Mouse (Mus musculus): ENCODE data around the gene Wdr6. TPM values are rescaled to one million over a fixed set of nuclear protein-coding genes. Genes with fewer than 3 reads are reported as not detected.

Wdr6 gene
- polyA plus RNA-seq, 1 experiment = 36.0 TPM

GRCm38 (mm10) chr9:108568511-108568921 lies 10.0 kb downstream of the Wdr6 start:
- no peak for DNase-seq (ENCODE audit: low read depth in 1 of 2, low spot score in 2 of 2)
- Histone ChIP-seq H3K36me3 (ENCODE audit: control insufficient read depth, insufficient read depth, low read length) (peaks cover 19% of the 10 kb centered on the region), H3K4me3 (ENCODE audit: extremely low read depth, insufficient read depth, insufficient read length) (peak overlapping the region; percentile 88), H3K27ac (ENCODE audit: insufficient read depth, low read length) (peak overlapping the region; percentile 87), H3K4me1 (ENCODE audit: control insufficient read depth, insufficient read depth, insufficient read length) (peaks cover 15% of the 10 kb centered on the region), H3K27me3 (ENCODE audit: control insufficient read depth, insufficient read depth, low read length) (no peaks in the 10 kb centered on the region)
- 33% methylated on average over 17 of the region's 17 CpGs for WGBS
- TF ChIP-seq POLR2A (IDR thresholded peaks at IDR 0.05; ENCODE audit: low read depth, low read length) (no peak), CTCF (IDR thresholded peaks at IDR 0.05; ENCODE audit: extremely low read depth, insufficient read depth, insufficient read length, insufficient replicate concordance) (no peak)

DNA sequence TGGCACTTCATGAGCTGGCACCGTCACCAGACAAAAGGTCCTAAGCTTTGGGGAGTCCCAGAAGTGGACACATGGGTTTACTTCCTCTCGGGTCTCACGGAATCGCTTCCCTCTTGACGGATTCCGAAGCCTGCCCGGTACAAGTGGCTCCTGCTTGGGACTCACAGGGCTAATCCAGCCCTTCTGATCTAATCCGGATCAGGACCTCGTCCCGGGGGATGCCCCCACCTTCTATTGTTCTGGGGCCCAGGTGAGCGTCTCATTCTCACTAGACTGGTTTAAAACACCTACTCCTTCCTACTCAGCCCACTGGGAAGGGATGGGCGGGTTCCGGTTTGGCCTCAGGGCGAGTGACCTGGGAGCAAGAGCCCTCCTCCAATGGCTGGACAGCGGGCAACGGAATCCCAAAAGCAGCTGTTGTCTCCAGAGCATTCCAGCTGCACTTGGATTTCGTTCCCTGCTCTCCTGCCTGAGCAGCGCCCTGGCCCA lies 10.6 kb downstream of the Wdr6 start:
- H3K36me3 ChIP-seq (ENCODE audit: control insufficient read depth, insufficient read depth, low read length) = peaks cover 18% of the 10 kb centered on the region
- 4% methylated on average over 18 of the region's 18 CpGs for WGBS

DNA sequence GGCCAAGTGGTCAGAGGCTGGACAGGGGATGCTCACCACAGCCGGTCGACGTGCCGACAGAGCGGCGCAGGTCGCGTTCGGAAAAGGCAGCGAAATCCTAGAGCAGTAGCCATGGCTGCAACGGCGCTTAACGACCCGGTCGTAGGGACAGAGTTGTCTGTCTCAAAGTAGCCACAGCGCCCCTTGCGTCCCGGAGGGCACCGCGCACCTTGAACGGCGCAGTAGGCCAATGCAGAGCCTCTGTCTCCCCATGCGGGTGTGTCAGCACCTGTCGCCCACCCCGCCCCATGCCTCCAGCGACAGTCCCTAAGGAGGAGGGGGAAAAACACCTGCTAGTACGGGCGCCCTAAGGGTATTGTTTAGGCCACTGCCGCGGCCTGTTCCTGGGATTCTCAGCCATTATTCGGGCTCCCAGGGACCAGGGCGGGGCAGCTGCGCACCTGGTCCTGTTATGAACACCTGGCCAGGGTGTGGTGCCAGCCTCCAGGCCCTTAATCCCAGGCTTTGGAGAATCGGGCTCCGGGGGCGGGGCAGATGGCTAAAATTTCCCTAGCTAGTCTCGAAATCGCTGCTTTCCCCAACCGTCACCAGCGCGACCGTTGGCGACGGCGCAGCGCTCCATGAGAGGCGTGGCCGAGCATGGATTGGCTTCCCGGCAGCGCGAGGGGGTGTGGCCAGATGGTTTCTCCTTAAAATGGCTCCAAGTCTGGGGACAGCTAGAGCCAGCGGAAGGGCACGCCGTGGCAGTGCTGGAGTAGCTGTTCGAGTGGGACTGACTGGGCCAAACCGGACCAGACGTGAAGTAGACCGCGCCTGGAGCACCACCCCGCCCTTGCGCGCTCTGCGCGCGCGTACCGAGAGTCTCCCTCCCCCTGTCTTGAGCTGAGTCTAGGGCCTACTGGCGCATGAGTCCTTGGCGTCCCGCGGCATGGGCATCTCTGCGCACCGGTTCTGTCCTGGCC lies 11.4 kb downstream of the Wdr6 start, which contains the start of gene Ndufaf3:
Gene Ndufaf3, minus strand, starts transcription at position 620 of the 962 bp plus-strand sequence.
- peak; percentile 98 for TF ChIP-seq POLR2A (IDR thresholded peaks at IDR 0.05; ENCODE audit: low read depth, low read length)
- peak; percentile 94 for TF ChIP-seq CTCF (IDR thresholded peaks at IDR 0.05; ENCODE audit: extremely low read depth, insufficient read depth, insufficient read length, insufficient replicate concordance)
- peaks cover 15% of the 10 kb centered on the region for H3K4me1 ChIP-seq (ENCODE audit: control insufficient read depth, insufficient read depth, insufficient read length)
- DNase-seq (ENCODE audit: low read depth in 1 of 2, low spot score in 2 of 2) = peak; percentile 87 to 97
- H3K4me3 ChIP-seq (ENCODE audit: extremely low read depth, insufficient read depth, insufficient read length) = peak within 1 kb of the TSS; percentile 88
- H3K27me3 ChIP-seq (ENCODE audit: control insufficient read depth, insufficient read depth, low read length) = no peaks in the 10 kb centered on the region
- H3K36me3 ChIP-seq (ENCODE audit: control insufficient read depth, insufficient read depth, low read length) = peaks cover 17% of the 10 kb centered on the region
- under 1% methylated on average over 73 of the region's 73 CpGs for WGBS
- H3K27ac ChIP-seq (ENCODE audit: insufficient read depth, low read length) = peak within 1 kb of the TSS; percentile 87

More for the DNA sequence above, 10.6 kb downstream of the Wdr6 start:
- H3K27ac ChIP-seq (ENCODE audit: insufficient read depth, low read length) = peak overlapping the region; percentile 87
- DNase-seq (ENCODE audit: low read depth in 1 of 2, low spot score in 2 of 2) = no peak
- H3K4me3 ChIP-seq (ENCODE audit: extremely low read depth, insufficient read depth, insufficient read length) = peak overlapping the region; percentile 88
- H3K27me3 ChIP-seq (ENCODE audit: control insufficient read depth, insufficient read depth, low read length) = no peaks in the 10 kb centered on the region
- H3K4me1 ChIP-seq (ENCODE audit: control insufficient read depth, insufficient read depth, insufficient read length) = peaks cover 15% of the 10 kb centered on the region
- TF ChIP-seq POLR2A (IDR thresholded peaks at IDR 0.05; ENCODE audit: low read depth, low read length) (no peak), CTCF (IDR thresholded peaks at IDR 0.05; ENCODE audit: extremely low read depth, insufficient read depth, insufficient read length, insufficient replicate concordance) (no peak)

- H3K27me3 ChIP-seq (ENCODE audit: control insufficient read depth, insufficient read depth, low read length) = no peaks in the 10 kb centered on the region
- peak overlapping the region; percentile 88 for H3K4me3 ChIP-seq (ENCODE audit: extremely low read depth, insufficient read depth, insufficient read length)
- H3K27ac ChIP-seq (ENCODE audit: insufficient read depth, low read length) = peak overlapping the region; percentile 86
- H3K4me1 ChIP-seq (ENCODE audit: control insufficient read depth, insufficient read depth, insufficient read length) = peaks cover 15% of the 10 kb centered on the region
- WGBS = 14% methylated on average over 35 of the region's 35 CpGs
- no peak for TF ChIP-seq POLR2A (IDR thresholded peaks at IDR 0.05; ENCODE audit: low read depth, low read length)
- no peak for TF ChIP-seq CTCF (IDR thresholded peaks at IDR 0.05; ENCODE audit: extremely low read depth, insufficient read depth, insufficient read length, insufficient replicate concordance)
- peaks cover 11% of the 10 kb centered on the region for H3K36me3 ChIP-seq (ENCODE audit: control insufficient read depth, insufficient read depth, low read length)
- DNase-seq (ENCODE audit: low read depth in 1 of 2, low spot score in 2 of 2) = no peak
Observed at GRCm38 (mm10) chr9:108565881-108566814, 12.4 kb downstream of the Wdr6 start.

DNA sequence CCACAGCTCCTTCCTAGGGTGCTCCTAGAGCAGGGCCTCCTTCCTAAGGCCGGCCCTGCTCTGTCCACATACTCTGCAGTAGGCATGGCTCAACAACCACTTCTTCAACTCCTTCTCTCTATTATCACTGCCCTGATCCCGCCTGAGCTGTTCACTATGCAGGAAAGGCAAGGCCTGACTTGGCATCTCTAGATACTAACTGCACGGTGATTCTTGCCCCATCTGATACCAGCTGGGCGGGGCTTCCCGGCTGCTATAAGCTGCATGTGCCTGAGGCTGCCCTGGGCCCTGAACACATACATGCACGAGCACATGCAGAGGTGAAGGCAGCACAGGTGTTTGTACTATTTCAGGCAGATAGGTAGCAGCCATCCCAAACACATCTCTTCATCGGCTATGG lies 14.4 kb downstream of the Wdr6 start:
- peaks cover 15% of the 10 kb centered on the region for H3K4me1 ChIP-seq (ENCODE audit: control insufficient read depth, insufficient read depth, insufficient read length)
- WGBS = 81% methylated on average over 7 of the region's 7 CpGs
- TF ChIP-seq CTCF (IDR thresholded peaks at IDR 0.05; ENCODE audit: extremely low read depth, insufficient read depth, insufficient read length, insufficient replicate concordance) = no peak
- TF ChIP-seq POLR2A (IDR thresholded peaks at IDR 0.05; ENCODE audit: low read depth, low read length) = no peak

GRCm38 (mm10) chr9:108563671-108564070 lies 14.9 kb downstream of the Wdr6 start:
- H3K4me1 ChIP-seq (ENCODE audit: control insufficient read depth, insufficient read depth, insufficient read length) = peaks cover 13% of the 10 kb centered on the region

More for the DNA sequence above, 14.4 kb downstream of the Wdr6 start:
- Histone ChIP-seq H3K27me3 (ENCODE audit: control insufficient read depth, insufficient read depth, low read length) (no peaks in the 10 kb centered on the region), H3K27ac (ENCODE audit: insufficient read depth, low read length) (no peak overlapping the region), H3K36me3 (ENCODE audit: control insufficient read depth, insufficient read depth, low read length) (peaks cover 16% of the 10 kb centered on the region), H3K4me3 (ENCODE audit: extremely low read depth, insufficient read depth, insufficient read length) (no peak overlapping the region)
- DNase-seq (ENCODE audit: low read depth in 1 of 2, low spot score in 2 of 2) = no peak

More at GRCm38 (mm10) chr9:108563671-108564070, 14.9 kb downstream of the Wdr6 start:
- no peak for DNase-seq (ENCODE audit: low read depth in 1 of 2, low spot score in 2 of 2)
- H3K27me3 ChIP-seq (ENCODE audit: control insufficient read depth, insufficient read depth, low read length) = no peaks in the 10 kb centered on the region
- no peak overlapping the region for H3K4me3 ChIP-seq (ENCODE audit: extremely low read depth, insufficient read depth, insufficient read length)
- WGBS = 95% methylated on average over 8 of the region's 8 CpGs
- H3K27ac ChIP-seq (ENCODE audit: insufficient read depth, low read length) = no peak overlapping the region
- H3K36me3 ChIP-seq (ENCODE audit: control insufficient read depth, insufficient read depth, low read length) = peaks cover 17% of the 10 kb centered on the region
- TF ChIP-seq CTCF (IDR thresholded peaks at IDR 0.05; ENCODE audit: extremely low read depth, insufficient read depth, insufficient read length, insufficient replicate concordance) = no peak
- TF ChIP-seq POLR2A (IDR thresholded peaks at IDR 0.05; ENCODE audit: low read depth, low read length) = no peak
